Mouse (Mus musculus): ENCODE results near the gene Gnptab.
"Not testable (repeated sequence)": the region's sequence is repeated elsewhere in the genome, so short reads cannot be mapped to it uniquely, and the experiment has no call there.

Gnptab gene

DNA sequence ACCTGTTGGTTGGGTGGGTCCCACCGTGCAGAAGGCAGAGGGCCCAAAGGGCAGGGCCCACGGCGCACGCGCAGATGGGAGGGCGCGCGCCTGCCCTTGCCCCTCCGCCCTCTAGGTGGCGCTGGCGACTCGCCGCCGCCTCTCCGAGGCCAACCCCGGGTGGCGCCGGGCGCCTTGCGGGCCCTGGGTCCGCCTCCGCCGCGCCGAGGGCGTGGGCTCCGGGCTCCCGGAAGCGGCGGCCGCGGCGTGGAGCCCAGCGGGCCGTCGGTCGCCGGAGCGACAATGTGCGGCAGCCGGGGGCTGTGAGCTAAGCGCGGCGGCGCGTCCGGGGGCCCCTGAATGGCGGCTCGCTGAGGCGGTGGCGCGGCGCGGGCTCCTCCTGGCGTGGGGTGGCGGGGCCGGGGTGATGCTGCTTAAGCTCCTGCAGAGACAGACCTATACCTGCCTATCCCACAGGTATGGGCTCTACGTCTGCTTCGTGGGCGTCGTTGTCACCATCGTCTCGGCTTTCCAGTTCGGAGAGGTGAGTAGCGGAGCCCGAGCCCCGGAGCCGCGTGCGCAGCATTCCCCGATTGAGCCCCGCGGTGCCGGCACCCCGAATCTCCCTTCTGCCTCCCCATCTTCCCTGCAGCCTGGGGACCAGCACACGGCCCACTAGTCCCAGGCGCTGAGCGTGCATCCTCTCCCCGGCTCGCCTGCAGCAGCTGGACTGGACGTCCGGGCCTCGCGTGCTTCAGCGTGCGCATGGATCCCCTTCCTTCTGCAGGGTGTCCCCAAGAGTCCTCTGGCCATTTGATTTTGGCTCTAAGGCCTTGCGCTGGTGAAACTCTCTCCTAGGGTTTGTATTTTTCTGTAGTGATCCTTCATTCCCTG lies at the start of gene Gnptab, which contains the start of gene Dram1:
Gnptab (plus strand) TSS at position 120 of the 873 bp plus-strand sequence.
Dram1 (minus strand) TSS at position 68 of the 873 bp plus-strand sequence.
- DNase-seq = peak; percentile 90

DNA sequence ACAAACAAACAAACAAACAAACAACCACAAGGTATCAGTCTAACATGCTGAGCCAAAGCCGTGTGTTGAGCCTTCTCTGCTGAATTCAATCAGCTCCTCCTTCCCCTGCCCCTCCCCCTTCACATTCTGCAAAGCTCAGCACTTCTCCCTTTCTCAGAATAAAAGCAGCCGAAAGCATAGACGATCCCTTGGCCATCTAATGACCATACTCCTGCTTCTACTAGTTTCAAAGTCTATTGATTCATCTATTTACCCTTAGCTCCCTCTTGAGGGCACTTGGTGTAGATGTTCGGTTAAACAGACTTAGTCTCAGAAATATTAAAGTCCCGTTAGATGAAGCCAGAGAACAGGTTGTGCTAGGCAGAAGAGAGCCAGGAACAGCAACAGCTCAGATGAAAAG lies 48.2 kb upstream of the Gnptab start:
- DNase-seq = no peak

DNA sequence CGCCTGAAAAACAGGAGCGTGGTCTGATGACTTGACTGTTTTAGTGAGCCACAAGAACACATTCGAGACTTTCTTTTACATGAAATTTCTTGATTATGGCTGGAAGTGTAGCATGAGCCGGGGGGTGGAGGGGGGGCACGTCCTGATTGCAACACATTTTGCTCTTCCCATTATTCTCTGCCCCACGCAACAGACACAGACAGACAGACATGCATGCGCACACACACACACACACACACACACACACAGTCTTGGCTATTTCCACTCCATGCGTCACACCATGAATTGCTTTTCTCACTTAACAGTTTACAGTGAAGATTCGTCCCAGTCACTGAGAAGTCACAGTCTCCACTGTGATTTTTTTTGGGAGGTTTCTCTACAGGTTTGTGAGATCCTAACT lies 38.3 kb upstream of the Gnptab start:
- DNase-seq = no peak

DNA sequence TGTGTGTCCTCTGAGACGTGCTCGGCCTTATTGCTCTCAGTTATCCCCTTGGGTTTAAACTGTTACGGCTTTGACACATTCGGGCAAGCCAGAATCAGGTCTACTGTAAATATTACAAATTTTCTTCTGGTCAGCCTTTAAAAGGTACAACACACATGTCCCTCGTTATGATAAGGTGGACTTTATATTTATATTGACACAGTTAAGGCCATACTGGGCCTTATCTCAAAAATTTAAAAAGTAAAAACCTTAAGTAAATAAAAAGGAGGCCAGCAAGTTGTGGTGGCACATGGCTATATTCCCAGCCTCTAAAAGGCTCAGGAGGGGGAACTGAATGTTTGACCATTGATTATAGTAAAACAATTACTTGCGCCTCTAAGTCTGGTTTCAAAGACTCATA lies 37.6 kb upstream of the Gnptab start:
- DNase-seq = no peak

DNA sequence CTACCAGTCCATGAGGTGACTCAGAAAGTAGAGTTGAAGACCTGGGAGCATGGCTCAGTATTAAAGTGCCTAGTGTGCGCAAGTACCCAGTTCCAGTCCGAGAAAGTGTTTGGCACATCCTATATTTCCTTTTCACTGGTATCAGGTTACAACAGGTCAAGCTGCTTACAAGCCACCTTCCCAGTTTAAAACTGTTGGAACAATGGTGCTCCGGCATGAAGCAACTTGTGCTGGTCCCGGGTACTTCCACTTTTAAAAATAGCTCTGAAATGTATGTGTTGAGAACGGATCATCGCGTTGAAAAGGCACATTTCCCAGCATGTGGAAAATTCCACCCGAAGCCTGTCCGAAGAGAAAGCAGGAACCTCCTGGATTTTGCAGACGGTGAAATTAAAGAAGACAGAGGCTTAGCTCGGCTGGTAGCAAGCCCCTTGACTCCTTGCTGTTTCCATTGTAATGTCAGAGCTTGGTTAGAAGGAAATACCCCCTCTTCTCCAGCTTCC lies 33.0 kb upstream of the Gnptab start:
- no peak for DNase-seq

DNA sequence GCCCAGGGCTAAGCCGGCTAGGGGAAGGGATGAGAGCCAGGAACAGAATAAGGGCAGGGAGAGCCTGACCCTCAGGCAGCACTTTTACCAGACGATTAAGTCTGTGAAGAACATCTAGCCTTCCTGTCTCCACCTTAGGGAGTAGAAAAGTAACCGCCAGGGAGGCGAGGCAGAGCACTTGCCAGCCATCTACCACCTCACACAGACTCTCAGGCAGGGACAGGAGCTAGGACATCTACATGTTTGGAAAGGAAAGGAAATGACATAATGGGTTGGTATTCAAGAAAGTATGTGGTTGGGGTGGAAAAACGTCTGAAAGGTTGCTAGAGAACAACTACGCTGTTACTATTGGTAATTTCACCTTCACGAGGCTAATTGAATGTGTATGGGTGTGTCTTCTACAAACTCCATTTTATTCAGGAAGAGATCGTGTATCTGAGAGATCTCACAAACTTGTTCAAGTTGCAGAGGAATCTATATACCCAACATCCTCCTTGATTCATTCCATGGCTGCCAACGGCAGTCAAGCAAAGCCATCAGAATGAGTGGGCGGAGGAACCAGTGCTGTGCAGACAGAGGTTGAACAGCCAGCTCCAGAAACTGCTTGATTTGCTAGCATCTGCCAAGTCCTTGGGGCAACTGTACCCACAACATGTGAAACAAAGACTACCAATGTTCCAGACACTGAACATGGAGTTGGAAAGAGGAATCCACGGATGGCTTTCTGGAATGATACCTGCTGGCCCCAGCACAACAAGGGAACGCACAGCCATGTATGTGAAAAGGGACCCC lies 32.3 kb upstream of the Gnptab start:
- DNase-seq = no peak

- DNase-seq = no peak
Observed at GRCm38 (mm10) chr10:88349800-88350199, 29.1 kb upstream of the Gnptab start.

- no peak for DNase-seq
Observed at GRCm38 (mm10) chr10:88350687-88351086, 28.2 kb upstream of the Gnptab start.

GRCm38 (mm10) chr10:88351411-88352103 lies 27.4 kb upstream of the Gnptab start:
- no peak for DNase-seq

- no peak for DNase-seq
Observed at GRCm38 (mm10) chr10:88352549-88352948, 26.4 kb upstream of the Gnptab start.

DNA sequence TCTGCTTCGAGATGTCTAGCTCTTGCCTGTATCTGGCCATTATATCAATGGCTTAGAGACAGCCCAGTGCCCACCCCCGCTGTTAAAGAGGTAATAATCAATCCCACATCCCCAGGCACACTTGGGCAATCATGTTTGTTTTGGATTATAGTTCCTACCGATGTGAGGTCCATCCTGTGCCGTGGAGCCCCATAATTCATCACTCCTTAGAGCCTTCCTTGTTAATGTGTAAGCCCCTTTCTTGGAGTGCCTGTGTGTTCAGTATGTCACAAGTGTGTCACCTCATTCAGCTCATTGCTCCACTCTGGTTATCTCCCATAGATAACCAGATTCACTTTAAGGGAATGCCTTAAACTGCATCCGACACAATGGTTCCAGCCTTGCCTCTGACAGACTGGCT lies 24.3 kb upstream of the Gnptab start:
- DNase-seq = no peak

- no peak for DNase-seq
Observed at GRCm38 (mm10) chr10:88356114-88356982, 22.6 kb upstream of the Gnptab start.

- DNase-seq = no peak
Observed at GRCm38 (mm10) chr10:88356983-88357559, 21.9 kb upstream of the Gnptab start.

GRCm38 (mm10) chr10:88362218-88362617 lies 16.7 kb upstream of the Gnptab start:
- no peak for DNase-seq

GRCm38 (mm10) chr10:88364221-88364620 lies 14.7 kb upstream of the Gnptab start:
- no peak for DNase-seq

DNA sequence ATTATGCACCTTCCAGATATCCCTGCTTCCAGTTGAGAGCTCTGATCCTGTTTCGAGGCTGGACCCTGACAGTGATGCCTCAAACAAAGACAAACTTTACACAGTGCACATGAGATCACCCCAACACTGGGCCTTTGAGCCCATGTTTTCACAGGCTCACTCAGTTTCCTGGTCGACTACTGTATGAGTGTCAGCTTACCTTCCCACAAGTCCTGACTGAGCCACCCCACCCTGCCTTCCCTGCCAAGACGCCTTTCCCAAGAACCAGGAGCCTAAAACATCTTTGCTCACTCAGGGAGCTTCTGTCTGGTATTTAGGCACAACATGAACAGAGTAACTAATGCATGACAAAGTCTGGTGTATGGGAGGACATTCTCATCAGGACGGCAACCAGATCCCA lies 9.7 kb upstream of the Gnptab start:
- no peak for DNase-seq

DNA sequence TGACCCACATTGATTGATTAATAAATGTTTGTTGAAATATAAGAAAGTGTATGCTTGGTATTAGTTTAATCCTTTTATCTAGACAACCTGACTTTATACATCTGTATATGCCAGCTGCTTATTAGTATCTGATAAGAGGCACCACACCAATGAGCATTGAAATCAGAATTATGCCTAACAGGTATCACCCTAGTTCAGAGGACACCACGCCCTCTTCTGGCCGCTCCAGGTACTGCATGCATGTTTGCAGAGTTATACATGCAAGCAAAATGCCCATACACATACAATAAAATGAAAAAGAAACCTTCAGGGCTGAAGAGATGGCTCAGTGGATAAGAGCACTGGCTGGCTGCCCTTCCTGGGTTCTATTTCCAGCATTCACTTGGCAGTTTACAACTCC lies 7.1 kb upstream of the Gnptab start:
- no peak for DNase-seq

DNA sequence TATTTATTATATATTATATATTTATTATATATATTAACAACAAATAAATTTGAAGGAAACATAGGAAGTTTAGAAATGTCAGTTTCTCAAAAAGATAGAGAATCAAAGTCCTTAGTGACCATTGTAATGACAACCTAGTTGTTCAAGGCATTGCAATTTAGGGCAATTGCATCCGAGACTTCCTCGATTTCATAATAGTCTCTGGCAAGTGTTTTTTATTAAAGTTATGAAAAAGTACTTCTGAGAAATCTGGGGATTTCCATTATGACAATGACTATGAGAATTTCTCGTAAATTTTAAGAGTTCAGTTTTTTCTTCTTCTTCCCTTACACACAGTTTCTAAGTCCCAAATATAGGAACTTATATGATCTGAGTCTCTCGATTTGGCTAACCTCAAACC lies 6.5 kb upstream of the Gnptab start:
- no peak for DNase-seq

- DNase-seq = not testable (repeated sequence)
Observed at GRCm38 (mm10) chr10:88372945-88373344, 6.0 kb upstream of the Gnptab start.

- no peak for DNase-seq
Observed at GRCm38 (mm10) chr10:88374984-88375383, 3.9 kb upstream of the Gnptab start.

- peak; percentile 91 for DNase-seq
Observed at GRCm38 (mm10) chr10:88376770-88377169, 2.2 kb upstream of the Gnptab start.

DNA sequence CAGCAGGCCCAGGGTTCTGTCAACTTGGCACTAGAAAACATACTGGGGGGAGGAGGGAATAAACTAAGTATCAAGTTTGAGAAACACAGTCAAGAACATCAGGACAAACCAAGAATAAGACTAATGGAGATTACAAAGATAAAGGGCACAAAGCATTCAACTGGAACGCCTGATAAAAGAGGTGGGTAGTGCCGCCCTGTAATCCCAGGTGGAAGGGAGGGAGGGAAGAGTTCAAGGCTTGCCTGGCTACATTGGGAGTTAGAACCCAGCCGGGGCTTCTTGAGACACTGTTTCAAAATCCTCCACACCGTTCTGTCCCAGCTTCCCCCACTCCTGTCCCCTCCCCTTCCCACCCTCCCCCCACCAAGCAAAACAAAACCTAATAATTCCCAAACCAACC lies 1.3 kb upstream of the Gnptab start:
- no peak for DNase-seq
